Comparison of ENCODE assay signal across 8 mouse cellular contexts in genomic region chr6:120037636-120038365, GRCm38 (mm10). TPM values are rescaled to one million over a fixed set of nuclear protein-coding genes. Genes with fewer than 3 reads are reported as not detected.
DNase-seq lines count a peak whose midpoint lies in the region; ATAC-seq and TF ChIP-seq lines count a peak whose summit lies in the region.

No protein-coding gene starts in this region.

- H3K4me2 ChIP-seq in heart, embryonic 16.5 days (ENCODE audit: low read depth, low read length) = peak overlapping the region; percentile 88
- peak overlapping the region; percentile 90 for H3K4me2 ChIP-seq in liver, postnatal 0 days (ENCODE audit: low read depth, low read length)

- under 1% methylated on average over 82 of the region's 85 CpGs for WGBS in forebrain, embryonic 10.5 days
- WGBS in heart, embryonic 16.5 days = under 1% methylated on average over 84 of the region's 85 CpGs
- WGBS in liver, postnatal 0 days (ENCODE audit: insufficient replicate concordance) = under 1% methylated on average over 64 of the region's 85 CpGs

- H3K27ac ChIP-seq in forebrain, embryonic 10.5 days = peak overlapping the region; percentile 98
- H3K27ac ChIP-seq in heart, embryonic 16.5 days (ENCODE audit: low read length) = peak overlapping the region; percentile 100
- H3K27ac ChIP-seq in liver, postnatal 0 days (ENCODE audit: low read depth) = peak overlapping the region; percentile 97

- TF ChIP-seq EP300 in liver, postnatal 0 days (IDR thresholded peaks at IDR 0.05; ENCODE audit: low read depth) = no peak

- H3K9ac ChIP-seq in heart, embryonic 16.5 days (ENCODE audit: low read length) = peak overlapping the region; percentile 95
- H3K9ac ChIP-seq in liver, postnatal 0 days (replicated peaks) = peak overlapping the region; percentile 91

- peaks cover 4% of the 10 kb centered on the region; the same call in 1 of the 2 replicates for H3K27me3 ChIP-seq in forebrain, embryonic 10.5 days (ENCODE audit: poor library complexity, severe bottlenecking)
- H3K27me3 ChIP-seq in heart, embryonic 16.5 days (ENCODE audit: control insufficient read depth, insufficient read depth, low read length) = no peaks in the 10 kb centered on the region
- H3K27me3 ChIP-seq in liver, postnatal 0 days (ENCODE audit: insufficient read depth, low read length) = no peaks in the 10 kb centered on the region

- H3K9me3 ChIP-seq in forebrain, embryonic 10.5 days = no peaks in the 10 kb centered on the region
- no peaks in the 10 kb centered on the region for H3K9me3 ChIP-seq in heart, embryonic 16.5 days (replicated peaks; ENCODE audit: control insufficient read depth, low read length)
- H3K9me3 ChIP-seq in liver, postnatal 0 days (ENCODE audit: low read length) = no peaks in the 10 kb centered on the region

- H3K4me1 ChIP-seq in forebrain, embryonic 10.5 days = peaks cover 25% of the 10 kb centered on the region
- peaks cover 5% of the 10 kb centered on the region; the same call in 1 of the 2 replicates for H3K4me1 ChIP-seq in heart, embryonic 16.5 days (ENCODE audit: control insufficient read depth, insufficient read depth, low read length)
- H3K4me1 ChIP-seq in liver, postnatal 0 days (ENCODE audit: insufficient read depth) = peaks cover 10% of the 10 kb centered on the region

- peak overlapping the region; percentile 98 for H3K4me3 ChIP-seq in forebrain, embryonic 10.5 days
- H3K4me3 ChIP-seq in heart, embryonic 16.5 days (ENCODE audit: low read length) = peak overlapping the region; percentile 98
- H3K4me3 ChIP-seq in liver, postnatal 0 days (ENCODE audit: low read depth, low read length) = peak overlapping the region; percentile 80

- ATAC-seq in heart, embryonic 16.5 days (replicated peaks; ENCODE audit: extremely low read depth, insufficient read depth, low FRiP score) = peak; percentile 78
- ATAC-seq in liver, postnatal 0 days = peak; percentile 80
- 0 out of 2 replicates have a peak, but pooled peaks have one; percentile 8 for ATAC-seq in neutrophil, adult 5-6 weeks (ENCODE audit: extremely low read depth, insufficient number of reproducible peaks, low FRiP score, poor library complexity, severe bottlenecking)

- H3K36me3 ChIP-seq in forebrain, embryonic 10.5 days (replicated peaks) = peaks cover 26% of the 10 kb centered on the region
- peaks cover 4% of the 10 kb centered on the region; the same call in 1 of the 2 replicates for H3K36me3 ChIP-seq in heart, embryonic 16.5 days (ENCODE audit: control insufficient read depth, insufficient read depth)
- H3K36me3 ChIP-seq in liver, postnatal 0 days (replicated peaks; ENCODE audit: insufficient read depth, low read length) = peaks cover 13% of the 10 kb centered on the region

- peak; percentile 87 for DNase-seq in A20 (ENCODE audit: low read depth, low spot score)
- DNase-seq in adrenal gland, postnatal 14 days = peak; percentile 91
- DNase-seq in forebrain, embryonic 10.5 days (ENCODE audit: extremely low spot score, low spot score) = peak; percentile 70
- DNase-seq in kidney, postnatal 4 days = peak; percentile 73 to 84
- peak; percentile 87 for DNase-seq in liver, postnatal 0 days
- peak; percentile 80 for DNase-seq in testis, postnatal 14 days (ENCODE audit: low spot score)

- TF ChIP-seq CTCF in liver, postnatal 0 days (IDR thresholded peaks at IDR 0.05; ENCODE audit: low read depth) = no peak

RNA-seq across cellular contexts. Expression of gene Wnk1, which starts 0.7 kb away (rescaled TPM):
- 183 and 192 TPM in 2 replicates for total RNA-seq in adrenal gland, postnatal 14 days (2021)
- 43.7 and 46.3 TPM in 2 replicates for polyA plus RNA-seq in forebrain, embryonic 10.5 days (2016; fragmentation: Nextera tagmentation; extraction: Ambion mirVana)
- polyA plus RNA-seq in heart, embryonic 16.5 days (2015; fragmentation: Nextera tagmentation; extraction: Ambion mirVana) = 49.3 and 51.8 TPM in 2 replicates
- 26.6 and 27.5 TPM in 2 replicates for polyA plus RNA-seq in liver, postnatal 0 days (2015; fragmentation: Nextera tagmentation; extraction: Ambion mirVana)
- 257 and 330 TPM in 2 replicates for total RNA-seq in neutrophil, adult 5-6 weeks (2017)

RNA-seq across cellular contexts. Expression of gene Ninj2, which starts 55.3 kb away (rescaled TPM):
- total RNA-seq in adrenal gland, postnatal 14 days (2021) = not detected in 2 replicates
- polyA plus RNA-seq in forebrain, embryonic 10.5 days (2016; fragmentation: Nextera tagmentation; extraction: Ambion mirVana) = not detected in 2 replicates
- 0.25 TPM in 1 of 2 replicates, not detected in the other for polyA plus RNA-seq in heart, embryonic 16.5 days (2015; fragmentation: Nextera tagmentation; extraction: Ambion mirVana)
- polyA plus RNA-seq in liver, postnatal 0 days (2015; fragmentation: Nextera tagmentation; extraction: Ambion mirVana) = 0.31 TPM in 1 of 2 replicates, not detected in the other
- not detected in 2 replicates for total RNA-seq in neutrophil, adult 5-6 weeks (2017)

Comparison
In these comparisons a context has a peak if more than half of its experiments do, and no peak if none do; other contexts are left out.
1. Peak in every context shown above with its lines: DNase-seq, ATAC-seq, H3K4me3 ChIP-seq and H3K27ac ChIP-seq.
2. ATAC-seq: peak in every context shown above with its lines; median percentile 80 in liver, postnatal 0 days; 78 in heart, embryonic 16.5 days; 8 in neutrophil, adult 5-6 weeks.